Mouse (Mus musculus): ENCODE measurements around the gene Osgin1.

DNA sequence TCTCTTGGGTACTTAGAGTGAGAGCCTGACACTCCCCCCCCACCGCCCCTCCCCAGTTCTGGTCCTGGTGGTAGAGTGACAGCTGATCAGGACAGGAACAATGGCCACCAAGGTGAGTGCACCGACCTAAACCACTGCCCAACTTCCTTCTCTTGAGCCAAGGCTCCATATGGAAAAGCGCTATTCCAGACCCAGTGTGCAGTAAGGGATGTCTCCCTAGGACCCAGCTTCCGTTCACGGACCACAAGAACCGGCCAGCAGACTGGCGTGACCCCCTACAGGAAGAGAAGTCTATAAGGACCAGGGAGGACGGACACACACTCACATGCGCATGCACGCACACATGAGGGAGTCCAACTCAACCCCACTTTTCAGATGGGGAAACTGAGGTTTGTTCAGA lies 2.4 kb downstream of the Osgin1 start:
- TF ChIP-seq CTCF (IDR thresholded peaks at IDR 0.05; ENCODE audit: low read depth) (no peak), EP300 (IDR thresholded peaks at IDR 0.05; ENCODE audit: low read depth) (no peak)

All from heart, postnatal 0 days (tissue).